Mouse (Mus musculus) heart, adult 2 months (tissue): ENCODE measurements around the gene 6430571L13Rik. TPM values are rescaled to one million over a fixed set of nuclear protein-coding genes. Genes with fewer than 3 reads are reported as not detected.

Experiments
- DNase-seq, 2 experiments: peaks; one replicate each; pipeline ENCODE4 v3.0.0; 2021
- H3K27ac ChIP-seq: fragments of 200-600 bp; 2 replicates; pipeline ENCODE4 v1.8.1; 2022
- H3K27me3 ChIP-seq: fragments of 200-500 bp; 2 replicates; pipeline ENCODE4 v1.6.1; 2012; ENCODE audit warnings: mild to moderate bottlenecking, low read length, inconsistent platforms, mixed read lengths; ENCODE audit not compliant: control insufficient read depth, insufficient read depth
- H3K36me3 ChIP-seq: fragments of 200-500 bp; 2 replicates; pipeline ENCODE4 v1.6.1; 2012; ENCODE audit warnings: low read length, inconsistent platforms; ENCODE audit not compliant: control insufficient read depth, insufficient read depth
- H3K4me1 ChIP-seq: fragments of 200-500 bp; 2 replicates; pipeline ENCODE4 v1.6.1; 2011; ENCODE audit warnings: low read length; ENCODE audit not compliant: control insufficient read depth, insufficient read depth
- H3K4me3 ChIP-seq: fragments of 200-600 bp; 2 replicates; pipeline ENCODE4 v1.8.1; 2022
- H3K79me2 ChIP-seq: fragments of 200-500 bp; replicated peaks from 2 replicates; pipeline ENCODE4 v1.6.1; 2012; ENCODE audit warnings: mild to moderate bottlenecking, inconsistent platforms, low read length, moderate library complexity, mixed read lengths; ENCODE audit not compliant: control insufficient read depth, insufficient read depth
- H3K9ac ChIP-seq: fragments of 200-500 bp; 2 replicates; pipeline ENCODE4 v1.6.1; 2012; ENCODE audit warnings: low read depth, mild to moderate bottlenecking, control low read depth, inconsistent platforms, low read length, mixed read lengths
- CTCF ChIP-seq: fragments of 200-600 bp; IDR thresholded peaks from 2 replicates; pipeline ENCODE4 v1.8.1; 2022; ENCODE audit warnings: antibody characterized with exemption, mild to moderate bottlenecking, moderate library complexity
- EP300 ChIP-seq: fragments of 200-500 bp; IDR thresholded peaks from 2 replicates; pipeline ENCODE4 v1.6.1; 2011; ENCODE audit warnings: low read depth, low read length, control low read depth; ENCODE audit not compliant: insufficient read depth
- POLR2A ChIP-seq: fragments of 200-500 bp; IDR thresholded peaks from 2 replicates; pipeline ENCODE4 v1.6.1; 2011; ENCODE audit warnings: mild to moderate bottlenecking, low read depth, low read length, control low read depth; ENCODE audit not compliant: insufficient read depth
- WGBS: fragments of 180-500 bp; shearing (Covaris S2); methylation state at CpG from one replicate; pipeline ENCODE4 v1.1.7; 2018; 5-methylcytosine and 5-hydroxymethylcytosine counted together
- intact Hi-C: fragments of 180-260 bp; cut with DNase I; formaldehyde crosslinking; loops from one replicate; pipeline ENCODE4 v1.15.1; 2025
- polyA plus RNA-seq: library from polyadenylated mRNA; depleted of rRNA; stranded (reverse); fragments of >200 nt; gene quantifications from 2 replicates; pipeline ENCODE4 v1.2.3, GENCODE M21; 2012
- total RNA-seq, 2 experiments: library from RNA; stranded (reverse); gene quantifications; 2 replicates each; pipeline ENCODE4 v1.2.3; 2021

6430571L13Rik gene
- total and polyA plus RNA-seq, 3 experiments: 4.1 to 6.5 (median 5.2) TPM

- WGBS: under 1% methylated on average over 31 of the region's 31 CpGs
- H3K4me3 ChIP-seq: peak overlapping the region; percentile 59
- DNase-seq: peak; percentile 96 to 98
- H3K9ac ChIP-seq: peak overlapping the region; percentile 90
- peak overlapping the region; percentile 93 for H3K27ac ChIP-seq
- intact Hi-C loops: no loop called here
- peak; percentile 65; the same call in 1 of the 2 replicates for TF ChIP-seq EP300
- peak; percentile 81 for TF ChIP-seq POLR2A
- TF ChIP-seq CTCF: no peak
- H3K4me1 ChIP-seq: peaks cover 9% of the 10 kb centered on the region
- H3K27me3 ChIP-seq: no peaks in the 10 kb centered on the region
- no peaks in the 10 kb centered on the region; the same call in 1 of the 2 replicates for H3K79me2 ChIP-seq
- no peaks in the 10 kb centered on the region; the same call in 1 of the 2 replicates for H3K36me3 ChIP-seq
Observed at GRCm38 (mm10) chr9:107296501-107296965, 43.9 kb upstream of the 6430571L13Rik start.

GRCm38 (mm10) chr9:107297059-107297458 lies 43.3 kb upstream of the 6430571L13Rik start:
- H3K27me3 ChIP-seq: no peaks in the 10 kb centered on the region
- intact Hi-C loops: no loop called here
- no peaks in the 10 kb centered on the region; the same call in 1 of the 2 replicates for H3K79me2 ChIP-seq
- H3K36me3 ChIP-seq: peaks cover 4% of the 10 kb centered on the region
- 2% methylated on average over 16 of the region's 16 CpGs for WGBS
- peak overlapping the region; percentile 93 for H3K27ac ChIP-seq
- no peak for DNase-seq
- peak overlapping the region; percentile 59 for H3K4me3 ChIP-seq
- no peak for TF ChIP-seq EP300
- no peak for TF ChIP-seq POLR2A
- no peak for TF ChIP-seq CTCF
- peak overlapping the region; percentile 90 for H3K9ac ChIP-seq
- H3K4me1 ChIP-seq: peaks cover 12% of the 10 kb centered on the region

GRCm38 (mm10) chr9:107297658-107298057 lies 42.7 kb upstream of the 6430571L13Rik start:
- H3K36me3 ChIP-seq: peaks cover 10% of the 10 kb centered on the region
- no peaks in the 10 kb centered on the region for H3K27me3 ChIP-seq
- TF ChIP-seq POLR2A (no peak), EP300 (no peak), CTCF (no peak)
- H3K9ac ChIP-seq: peak overlapping the region; percentile 90
- H3K4me1 ChIP-seq: peaks cover 15% of the 10 kb centered on the region
- 47% methylated on average over 4 of the region's 4 CpGs for WGBS
- H3K4me3 ChIP-seq: peak overlapping the region; percentile 59
- peak overlapping the region; percentile 93 for H3K27ac ChIP-seq
- no peaks in the 10 kb centered on the region; the same call in 1 of the 2 replicates for H3K79me2 ChIP-seq
- intact Hi-C loops: loop anchor here (2.0 kb wide), 1 partner anchor 27 kb away; no protein-coding TSS in a partner anchor
- no peak for DNase-seq

GRCm38 (mm10) chr9:107298059-107298780 lies 42.2 kb upstream of the 6430571L13Rik start:
- intact Hi-C loops: loop anchor here (2.0 kb wide), 1 partner anchor 27 kb away; no protein-coding TSS in a partner anchor
- Histone ChIP-seq H3K27ac (peak overlapping the region; percentile 93), H3K27me3 (no peaks in the 10 kb centered on the region), H3K79me2 (no peaks in the 10 kb centered on the region; the same call in 1 of the 2 replicates), H3K9ac (peak overlapping the region; percentile 90), H3K36me3 (peaks cover 13% of the 10 kb centered on the region), H3K4me3 (peak overlapping the region; percentile 53), H3K4me1 (peaks cover 19% of the 10 kb centered on the region)
- DNase-seq: peak; percentile 43 to 69
- 42% methylated on average over 8 of the region's 8 CpGs for WGBS
- TF ChIP-seq CTCF: no peak
- peak; percentile 64; the same call in 1 of the 2 replicates for TF ChIP-seq EP300

- H3K36me3 ChIP-seq: peaks cover 13% of the 10 kb centered on the region
- H3K27me3 ChIP-seq: no peaks in the 10 kb centered on the region
- intact Hi-C loops: loop anchor here (2.0 kb wide), 1 partner anchor 26 kb away; no protein-coding TSS in a partner anchor
- H3K4me1 ChIP-seq: peaks cover 24% of the 10 kb centered on the region
- TF ChIP-seq CTCF (0 out of 2 replicates have a peak, but pooled peaks have one; percentile 10), EP300 (no peak)
- no peaks in the 10 kb centered on the region; the same call in 1 of the 2 replicates for H3K79me2 ChIP-seq
- no peak for DNase-seq
- H3K9ac ChIP-seq: peak overlapping the region; percentile 90
- H3K4me3 ChIP-seq: peak overlapping the region; percentile 53
- 63% methylated on average over 6 of the region's 6 CpGs for WGBS
- H3K27ac ChIP-seq: peak overlapping the region; percentile 93
Observed at GRCm38 (mm10) chr9:107298876-107299275, 41.5 kb upstream of the 6430571L13Rik start.

GRCm38 (mm10) chr9:107299783-107300182 lies 40.6 kb upstream of the 6430571L13Rik start:
- H3K4me1 ChIP-seq: peaks cover 20% of the 10 kb centered on the region
- H3K27ac ChIP-seq: peak overlapping the region; percentile 93
- H3K4me3 ChIP-seq: peak overlapping the region; percentile 53
- H3K79me2 ChIP-seq: no peaks in the 10 kb centered on the region; the same call in 1 of the 2 replicates
- H3K9ac ChIP-seq: peak overlapping the region; percentile 71
- intact Hi-C loops: loop anchor here (2.0 kb wide), 1 partner anchor 25 kb away; no protein-coding TSS in a partner anchor
- H3K36me3 ChIP-seq: peaks cover 13% of the 10 kb centered on the region
- peak; percentile 53; the same call in 1 of the 2 replicates for TF ChIP-seq POLR2A
- TF ChIP-seq CTCF: no peak
- peak; percentile 58; the same call in 1 of the 2 replicates for TF ChIP-seq EP300
- no peaks in the 10 kb centered on the region for H3K27me3 ChIP-seq
- WGBS: 54% methylated on average over 7 of the region's 7 CpGs
- peak; percentile 61 to 66 for DNase-seq
